Mouse (Mus musculus) MEL (cell line): ENCODE data around the gene E130218I03Rik.

Source experiments
- MYC ChIP-seq: IDR thresholded peaks from 2 replicates; pipeline ENCODE4 v1.6.1; 2011; ENCODE audit warnings: low read depth, mild to moderate bottlenecking, low read length, improper control_type of control experiment, moderate library complexity
- POLR2A ChIP-seq, 2 experiments: IDR thresholded peaks; 2 replicates each; pipeline ENCODE4 v1.6.1; 2011 to 2012; ENCODE audit warnings: low read length in 2 of 2, mild to moderate bottlenecking in 2 of 2, control low read depth in 1 of 2, improper control_type of control experiment in 1 of 2, low read depth in 1 of 2, moderate library complexity in 1 of 2; ENCODE audit not compliant: control insufficient read depth in 1 of 2, insufficient read depth in 1 of 2, poor library complexity in 1 of 2
- SMC3 ChIP-seq: IDR thresholded peaks from 2 replicates; pipeline ENCODE4 v1.6.1; 2011; ENCODE audit warnings: low read depth, low read length, improper control_type of control experiment

GRCm38 (mm10) chr4:134257198-134258009 is 13.9 kb downstream of the E130218I03Rik start:
- TF ChIP-seq POLR2A (IDR thresholded peaks at IDR 0.05; ENCODE audit: control insufficient read depth in 1 of 2, insufficient read depth in 1 of 2, low read depth in 1 of 2, low read length in 2 of 2, poor library complexity in 1 of 2), result no peak
- no peak for TF ChIP-seq SMC3
- no peak for TF ChIP-seq MYC
